In genomic region chr4:32864131-32864866, GRCm38 (mm10) we compare ENCODE assay signal across 7 mouse cellular contexts.
DNase-seq lines count a peak whose midpoint lies in the region; ATAC-seq lines count a peak whose summit lies in the region.

No protein-coding gene starts in this region.

- no peak overlapping the region for H3K4me3 ChIP-seq in embryonic facial prominence, embryonic 15.5 days (replicated peaks)
- H3K4me3 ChIP-seq in limb, embryonic 10.5 days, result peak overlapping the region; percentile 11

- no peak for ATAC-seq in embryonic facial prominence, embryonic 15.5 days (ENCODE audit: insufficient number of reproducible peaks, low FRiP score, low TSS enrichment, low read depth)

- peak; percentile 11 to 20 for DNase-seq in left cerebral cortex, postnatal 36 days (ENCODE audit: low spot score in 2 of 2)
- DNase-seq in left cerebral cortex, adult 11 months (ENCODE audit: low spot score), result no peak
- no peak for DNase-seq in limb, embryonic 10.5 days (ENCODE audit: low spot score)
- peak; percentile 73 for DNase-seq in thymus, postnatal 0 days (ENCODE audit: low spot score)
- DNase-seq in layer of hippocampus, adult 9-10 months (ENCODE audit: low spot score), result no peak
- no peak for DNase-seq in adrenal gland, postnatal 4 days (ENCODE audit: low spot score in 2 of 2)

- intact Hi-C loops in left cerebral cortex, postnatal 36 days (cut with DNase I), result loop anchor here (10.0 kb wide), 1 partner anchor 81 kb away; no protein-coding TSS in a partner anchor

- H3K27ac ChIP-seq in embryonic facial prominence, embryonic 15.5 days (replicated peaks), result no peak overlapping the region
- peak overlapping the region; percentile 53; the same call in 1 of the 2 replicates for H3K27ac ChIP-seq in limb, embryonic 10.5 days

- no peak overlapping the region for H3K9ac ChIP-seq in embryonic facial prominence, embryonic 15.5 days

- no peaks in the 10 kb centered on the region for H3K36me3 ChIP-seq in embryonic facial prominence, embryonic 15.5 days
- H3K36me3 ChIP-seq in limb, embryonic 10.5 days, result no peaks in the 10 kb centered on the region

- no peaks in the 10 kb centered on the region; the same call in 1 of the 2 replicates for H3K27me3 ChIP-seq in embryonic facial prominence, embryonic 15.5 days
- H3K27me3 ChIP-seq in limb, embryonic 10.5 days (ENCODE audit: low read depth, poor library complexity, severe bottlenecking), result 0 out of 2 replicates have a peak, but pooled peaks cover 5% of the 10 kb centered on the region

- 46% methylated on average over 31 of the region's 31 CpGs for WGBS in embryonic facial prominence, embryonic 15.5 days
- WGBS in limb, embryonic 10.5 days, result 59% methylated on average over 31 of the region's 31 CpGs

- H3K4me1 ChIP-seq in embryonic facial prominence, embryonic 15.5 days, result peaks cover 7% of the 10 kb centered on the region; the same call in 1 of the 2 replicates
- H3K4me1 ChIP-seq in limb, embryonic 10.5 days, result peaks cover 40% of the 10 kb centered on the region

- peak overlapping the region; percentile 29 for H3K4me2 ChIP-seq in embryonic facial prominence, embryonic 15.5 days (replicated peaks)

- no peaks in the 10 kb centered on the region for H3K9me3 ChIP-seq in embryonic facial prominence, embryonic 15.5 days (replicated peaks)
- H3K9me3 ChIP-seq in limb, embryonic 10.5 days (replicated peaks), result no peaks in the 10 kb centered on the region

Comparison
In these comparisons a context has a peak if more than half of its experiments do, and no peak if none do; other contexts are left out.
1. DNase-seq: peak in left cerebral cortex, postnatal 36 days (2 of 2) and thymus, postnatal 0 days (single experiment); none in left cerebral cortex, adult 11 months (single experiment), limb, embryonic 10.5 days (single experiment), layer of hippocampus, adult 9-10 months (single experiment) and adrenal gland, postnatal 4 days (0 of 2).